9 mouse cellular contexts compared by ENCODE assay signal in genomic region chr8:111644286-111645051, GRCm38 (mm10). TPM values are rescaled to one million over a fixed set of nuclear protein-coding genes. Genes with fewer than 3 reads are reported as not detected.
DNase-seq lines count a peak whose midpoint lies in the region; ATAC-seq and TF ChIP-seq lines count a peak whose summit lies in the region.
"Not testable (repeated sequence)": the region's sequence is repeated elsewhere in the genome, so short reads cannot be mapped to it uniquely, and the experiment has no call there.
"Had no signal": no experiment of that assay in that cellular context is flagged by ENCODE, and none has a peak within 500 bp of the region (broad histone marks: within the 10 kb centered on the region; RNA-seq: fewer than 3 reads in every experiment).

No protein-coding gene starts in this region.

- not testable (repeated sequence) for H3K27me3 ChIP-seq in forebrain, embryonic 14.5 days (replicated peaks; ENCODE audit: control insufficient read depth, insufficient read depth, low read length); hindbrain, embryonic 14.5 days (ENCODE audit: control insufficient read depth, insufficient read depth, low read length); lung, postnatal 0 days (replicated peaks; ENCODE audit: insufficient read depth, low read length); neural tube, embryonic 12.5 days (replicated peaks)

- peak overlapping the region; percentile 51 for H3K4me2 ChIP-seq in forebrain, embryonic 14.5 days (ENCODE audit: low read length)
- H3K4me2 ChIP-seq in hindbrain, embryonic 14.5 days (replicated peaks), result peak overlapping the region; percentile 56
- H3K4me2 ChIP-seq in lung, postnatal 0 days (replicated peaks; ENCODE audit: low read depth, low read length), result peak overlapping the region; percentile 60
- peak overlapping the region; percentile 57 for H3K4me2 ChIP-seq in neural tube, embryonic 12.5 days (replicated peaks)

- not testable (repeated sequence) for H3K36me3 ChIP-seq in forebrain, embryonic 14.5 days (ENCODE audit: control insufficient read depth, insufficient read depth, low read length); hindbrain, embryonic 14.5 days (replicated peaks; ENCODE audit: control insufficient read depth, insufficient read depth); lung, postnatal 0 days (ENCODE audit: insufficient read depth, low read length); neural tube, embryonic 12.5 days

- DNase-seq in CD8-positive naive resting alpha-beta T cell, adult 2 months (ENCODE audit: low read depth in 2 of 2, low spot score in 2 of 2), result peak; percentile 60 to 64
- DNase-seq in c-Kit-negative CD71-positive TER-119-positive erythroid progenitor cells, embryonic 14.5 days (ENCODE audit: low read depth, low spot score), result peak; percentile 22
- peak; percentile 34 for DNase-seq in forebrain, embryonic 14.5 days (ENCODE audit: low spot score)
- DNase-seq in hindbrain, embryonic 14.5 days (ENCODE audit: low spot score); layer of hippocampus, adult 2 months (ENCODE audit: low spot score in 2 of 2): not testable (repeated sequence)
- peak; percentile 82 for DNase-seq in lung, postnatal 0 days (ENCODE audit: low spot score)
- peak; percentile 82 for DNase-seq in thymus, postnatal 0 days (ENCODE audit: low spot score)

- H3K9me3 ChIP-seq in forebrain, embryonic 14.5 days (replicated peaks; ENCODE audit: control insufficient read depth, low read length); hindbrain, embryonic 14.5 days (ENCODE audit: control insufficient read depth, low read length); lung, postnatal 0 days (ENCODE audit: low read length); neural tube, embryonic 12.5 days: not testable (repeated sequence)

- H3K4me3 ChIP-seq in forebrain, embryonic 14.5 days (ENCODE audit: low read depth, low read length), result peak overlapping the region; percentile 90
- H3K4me3 ChIP-seq in hindbrain, embryonic 14.5 days (replicated peaks; ENCODE audit: low read length), result peak overlapping the region; percentile 80
- H3K4me3 ChIP-seq in layer of hippocampus, adult 2 months, result peak overlapping the region; percentile 99
- H3K4me3 ChIP-seq in lung, postnatal 0 days (ENCODE audit: low read depth, low read length), result peak overlapping the region; percentile 70
- H3K4me3 ChIP-seq in neural tube, embryonic 12.5 days, result peak overlapping the region; percentile 74

- H3K27ac ChIP-seq in forebrain, embryonic 14.5 days (ENCODE audit: low read depth, low read length), result peak overlapping the region; percentile 30; the same call in 1 of the 2 replicates
- H3K27ac ChIP-seq in hindbrain, embryonic 14.5 days, result peak overlapping the region; percentile 94
- H3K27ac ChIP-seq in layer of hippocampus, adult 2 months, result peak overlapping the region; percentile 91
- peak overlapping the region; percentile 97 for H3K27ac ChIP-seq in lung, postnatal 0 days (ENCODE audit: low read length)
- not testable (repeated sequence) for H3K27ac ChIP-seq in neural tube, embryonic 12.5 days

- TF ChIP-seq CTCF in layer of hippocampus, adult 2 months (conservative IDR thresholded peaks at IDR 0.05); lung, postnatal 0 days (IDR thresholded peaks at IDR 0.05): not testable (repeated sequence)

- ATAC-seq in forebrain, embryonic 14.5 days; hindbrain, embryonic 14.5 days (ENCODE audit: low FRiP score); neural tube, embryonic 12.5 days (ENCODE audit: low FRiP score, low read depth): not testable (repeated sequence)
- peak; percentile 16; the same call in 1 of the 2 replicates for ATAC-seq in lung, postnatal 0 days

- WGBS in forebrain, embryonic 14.5 days, result 67% methylated on average over 12 of the region's 12 CpGs
- 62% methylated on average over 12 of the region's 12 CpGs for whole genome bisulfite sequencing in hindbrain, embryonic 14.5 days
- 33% methylated on average over 12 of the region's 12 CpGs for WGBS in lung, postnatal 0 days
- 72% methylated on average over 12 of the region's 12 CpGs for WGBS in neural tube, embryonic 12.5 days

- peak overlapping the region; percentile 82; the same call in 1 of the 2 replicates for H3K9ac ChIP-seq in forebrain, embryonic 14.5 days (ENCODE audit: low read length)
- H3K9ac ChIP-seq in hindbrain, embryonic 14.5 days, result peak overlapping the region; percentile 83
- not testable (repeated sequence) for H3K9ac ChIP-seq in lung, postnatal 0 days (replicated peaks; ENCODE audit: low read depth); neural tube, embryonic 12.5 days

- peak; percentile 64 for TF ChIP-seq EP300 in lung, postnatal 0 days (IDR thresholded peaks at IDR 0.05)

- not testable (repeated sequence) for H3K4me1 ChIP-seq in forebrain, embryonic 14.5 days (ENCODE audit: control insufficient read depth, insufficient read depth, low read length); hindbrain, embryonic 14.5 days (replicated peaks; ENCODE audit: control insufficient read depth, insufficient read depth, low read length); lung, postnatal 0 days (ENCODE audit: insufficient read depth, low read depth, low read length)
- H3K4me1 ChIP-seq in neural tube, embryonic 12.5 days, result peaks cover 11% of the 10 kb centered on the region

RNA-seq across cellular contexts. Expression of gene Zfp1, which starts 1.3 kb away (rescaled TPM):
- 26.1 and 32.9 TPM in 2 replicates for polyA plus RNA-seq in forebrain, embryonic 14.5 days (2014; fragmentation: Nextera tagmentation; extraction: Ambion mirVana)
- 27.5 and 28.3 TPM in 2 replicates for polyA plus RNA-seq in hindbrain, embryonic 14.5 days (2014; fragmentation: Nextera tagmentation; extraction: Ambion mirVana)
- 10 to 100 TPM; 24.0 to 25.1 TPM for total RNA-seq in layer of hippocampus, adult 2 months (2021)
- polyA plus RNA-seq in lung, postnatal 0 days (2015; fragmentation: Nextera tagmentation; extraction: Ambion mirVana), result 11.1 and 11.5 TPM in 2 replicates
- 22.0 and 25.4 TPM in 2 replicates for polyA plus RNA-seq in neural tube, embryonic 12.5 days (2016; fragmentation: Nextera tagmentation; extraction: Ambion mirVana)
- polyA plus RNA-seq in thymus, postnatal 0 days (2015; fragmentation: Nextera tagmentation; extraction: Ambion mirVana), result 23.6 and 29.7 TPM in 2 replicates

RNA-seq across cellular contexts. Expression of gene Ldhd, which starts 14.3 kb away (rescaled TPM):
- polyA plus RNA-seq in forebrain, embryonic 14.5 days (2014; fragmentation: Nextera tagmentation; extraction: Ambion mirVana), result 0.20 and 0.22 TPM in 2 replicates
- 0.56 and 0.60 TPM in 2 replicates for polyA plus RNA-seq in hindbrain, embryonic 14.5 days (2014; fragmentation: Nextera tagmentation; extraction: Ambion mirVana)
- 1 to 10 TPM; 6.8 to 7.8 TPM for total RNA-seq in layer of hippocampus, adult 2 months (2021)
- polyA plus RNA-seq in lung, postnatal 0 days (2015; fragmentation: Nextera tagmentation; extraction: Ambion mirVana), result 1.6 and 1.7 TPM in 2 replicates
- polyA plus RNA-seq in neural tube, embryonic 12.5 days (2016; fragmentation: Nextera tagmentation; extraction: Ambion mirVana), result 0.46 and 0.49 TPM in 2 replicates
- 3.8 and 3.9 TPM in 2 replicates for polyA plus RNA-seq in thymus, postnatal 0 days (2015; fragmentation: Nextera tagmentation; extraction: Ambion mirVana)

RNA-seq across cellular contexts. Expression of gene Ctrb1, which starts 46.3 kb away (rescaled TPM):
- not detected in 2 replicates for polyA plus RNA-seq in forebrain, embryonic 14.5 days (2014; fragmentation: Nextera tagmentation; extraction: Ambion mirVana)
- polyA plus RNA-seq in hindbrain, embryonic 14.5 days (2014; fragmentation: Nextera tagmentation; extraction: Ambion mirVana), result not detected in 2 replicates
- not detected for total RNA-seq in layer of hippocampus, adult 2 months (2021)
- polyA plus RNA-seq in lung, postnatal 0 days (2015; fragmentation: Nextera tagmentation; extraction: Ambion mirVana), result not detected in 2 replicates
- polyA plus RNA-seq in neural tube, embryonic 12.5 days (2016; fragmentation: Nextera tagmentation; extraction: Ambion mirVana), result not detected in 2 replicates
- polyA plus RNA-seq in thymus, postnatal 0 days (2015; fragmentation: Nextera tagmentation; extraction: Ambion mirVana), result 1.1 TPM in 2 replicates
- total RNA-seq: left cerebral cortex, postnatal 10 days had no signal
